Mouse (Mus musculus) hindbrain, postnatal 0 days (tissue): ENCODE measurements at regions not wholly inside any gene's neighbourhood (a gene's known extent, or its start where the extent isn't known, plus 50 kb on each side); places are given as distances from the start of the nearest gene placed in this dataset.
A peak's percentile ranks its signal among the peaks of the same experiment; 100 is the strongest.

Source experiments
- ATAC-seq: fragments of 200-750 bp; cut with Nextera tagmentation; 2 replicates; pipeline ENCODE4 v1.8.0; 2017; ENCODE audit warnings: mild to moderate bottlenecking, moderate TSS enrichment, moderate library complexity
- DNase-seq: peaks from one replicate; pipeline ENCODE4 v3.0.0-alpha.2; 2015; ENCODE audit warnings: low spot score
- H3K27ac ChIP-seq: fragments of 300-500 bp; sonication (generic); 2 replicates; pipeline ENCODE4 v1.5.1; 2014; ENCODE audit warnings: mild to moderate bottlenecking
- H3K27me3 ChIP-seq: fragments of 300-500 bp; sonication (generic); 2 replicates; pipeline ENCODE4 v1.6.1; 2014; ENCODE audit warnings: low read length, mixed read lengths; ENCODE audit not compliant: insufficient read depth
- H3K36me3 ChIP-seq: fragments of 300-500 bp; sonication (generic); 2 replicates; pipeline ENCODE4 v1.6.1; 2014; ENCODE audit warnings: low read length, mixed read lengths; ENCODE audit not compliant: insufficient read depth
- H3K4me1 ChIP-seq: fragments of 300-500 bp; sonication (generic); 2 replicates; pipeline ENCODE4 v1.6.1; 2014; ENCODE audit warnings: antibody characterized with exemption, low read length, mixed read lengths; ENCODE audit not compliant: insufficient read depth
- H3K4me2 ChIP-seq: fragments of 300-500 bp; sonication (generic); 2 replicates; pipeline ENCODE4 v1.6.1; 2014; ENCODE audit warnings: low read depth, mild to moderate bottlenecking, low read length, moderate library complexity, mixed read lengths
- H3K4me3 ChIP-seq: fragments of 300-500 bp; sonication (generic); 2 replicates; pipeline ENCODE4 v1.5.1; 2014; ENCODE audit warnings: low read length
- H3K9ac ChIP-seq: fragments of 300-500 bp; sonication (generic); replicated peaks from 2 replicates; pipeline ENCODE4 v1.6.1; 2014; ENCODE audit warnings: mild to moderate bottlenecking, low read length, moderate library complexity, mixed read lengths
- H3K9me3 ChIP-seq: fragments of 300-500 bp; sonication (generic); 2 replicates; pipeline ENCODE4 v1.6.1; 2016; ENCODE audit warnings: low read length, mixed read lengths
- CTCF ChIP-seq: IDR thresholded peaks from 2 replicates; pipeline ENCODE4 v1.5.1; 2016; ENCODE audit warnings: antibody characterized with exemption, control low read depth, low read depth
- WGBS: fragments of 180-500 bp; shearing (Covaris S2); extraction: QIAGEN DNeasy Blood & Tissue Kit; methylation state at CpG from one replicate; pipeline ENCODE4 v1.1.7; 2014; 5-methylcytosine and 5-hydroxymethylcytosine counted together

- TF ChIP-seq CTCF, result no peak
- ATAC-seq (no peak), DNase-seq (peak; percentile 20)
- H3K9me3 ChIP-seq, result no peaks in the 10 kb centered on the region
- no peaks in the 10 kb centered on the region for H3K4me1 ChIP-seq
- no peaks in the 10 kb centered on the region for H3K36me3 ChIP-seq
- H3K4me2 ChIP-seq, result no peak overlapping the region
- WGBS, result 36% methylated on average over 3 of the region's 3 CpGs
- H3K27ac ChIP-seq, result no peak overlapping the region
- no peaks in the 10 kb centered on the region for H3K27me3 ChIP-seq
- no peak overlapping the region for H3K9ac ChIP-seq
- H3K4me3 ChIP-seq, result no peak overlapping the region
Observed at GRCm38 (mm10) chr8:76620853-76621252, 278.4 kb upstream of the Nr3c2 start.

- DNase-seq, result no peak
- Histone ChIP-seq H3K27me3 (no peaks in the 10 kb centered on the region), H3K4me1 (no peaks in the 10 kb centered on the region), H3K9ac (no peak overlapping the region), H3K4me3 (no peak overlapping the region), H3K36me3 (no peaks in the 10 kb centered on the region), H3K27ac (no peak overlapping the region), H3K9me3 (no peaks in the 10 kb centered on the region), H3K4me2 (no peak overlapping the region)
- TF ChIP-seq CTCF, result no peak
- no peak for ATAC-seq
- 66% methylated on average over 1 of the region's 1 CpGs for WGBS
Observed at GRCm38 (mm10) chr8:76633086-76633485, 266.2 kb upstream of the Nr3c2 start.
